Mouse (Mus musculus) kidney, postnatal 36 days (tissue): ENCODE results near the gene Uap1l1.

Experiments
- DNase-seq, 2 experiments: peaks; one replicate each; pipeline ENCODE4 v3.0.0; 2021 to 2022; ENCODE audit warnings: mixed read lengths in 2 of 2

Gene Uap1l1

DNA sequence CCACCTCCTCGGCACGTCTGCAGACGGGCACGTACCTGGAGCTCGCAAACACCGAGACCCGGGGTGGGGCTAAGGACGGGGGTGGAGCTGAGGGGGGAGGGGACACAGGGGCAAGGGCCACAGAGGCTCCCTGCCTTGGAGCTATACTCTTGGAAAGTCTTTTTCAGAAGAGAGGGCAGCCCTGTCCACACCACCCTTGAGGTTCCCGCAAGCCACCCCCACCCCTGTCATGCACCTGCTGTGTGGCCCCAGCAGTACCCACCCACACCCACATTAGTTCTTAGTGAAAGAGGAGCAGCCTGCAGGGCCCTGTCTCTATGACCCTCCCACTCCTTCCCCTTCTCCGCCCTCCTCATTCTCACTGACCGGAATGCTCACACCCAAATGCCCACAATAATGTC lies 54.0 kb downstream of the Uap1l1 start:
- DNase-seq, result no peak

GRCm38 (mm10) chr2:25310969-25311368 lies 54.5 kb downstream of the Uap1l1 start:
- DNase-seq, result no peak

DNA sequence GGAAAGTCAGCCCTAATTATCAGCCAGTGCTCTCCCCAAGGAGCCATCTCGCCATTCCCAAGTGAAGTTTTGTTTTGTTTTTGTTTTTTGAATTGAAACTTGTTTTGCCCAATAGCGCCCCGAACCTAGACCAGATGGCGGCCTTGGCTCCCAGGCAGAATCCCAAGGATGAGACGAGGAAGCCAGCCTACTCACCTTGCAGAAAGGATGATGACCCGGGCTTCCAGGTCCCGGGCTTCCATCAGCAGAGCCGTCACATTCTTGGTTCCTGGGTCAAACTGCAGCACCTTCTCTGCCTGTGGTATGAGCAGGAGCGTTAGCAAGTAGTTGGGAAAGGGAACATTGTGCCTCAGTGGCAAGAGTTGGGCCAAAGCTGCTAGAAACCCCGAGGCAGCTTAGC lies 55.3 kb downstream of the Uap1l1 start:
- DNase-seq, result no peak
